Mouse (Mus musculus) cerebellum, postnatal 10 days (tissue): ENCODE results near the gene Clec3b.

Experiments
- DNase-seq, 2 experiments: peaks; one replicate each; pipeline ENCODE4 v3.0.0; 2021; ENCODE audit warnings: mixed read lengths in 2 of 2

Gene Clec3b

DNA sequence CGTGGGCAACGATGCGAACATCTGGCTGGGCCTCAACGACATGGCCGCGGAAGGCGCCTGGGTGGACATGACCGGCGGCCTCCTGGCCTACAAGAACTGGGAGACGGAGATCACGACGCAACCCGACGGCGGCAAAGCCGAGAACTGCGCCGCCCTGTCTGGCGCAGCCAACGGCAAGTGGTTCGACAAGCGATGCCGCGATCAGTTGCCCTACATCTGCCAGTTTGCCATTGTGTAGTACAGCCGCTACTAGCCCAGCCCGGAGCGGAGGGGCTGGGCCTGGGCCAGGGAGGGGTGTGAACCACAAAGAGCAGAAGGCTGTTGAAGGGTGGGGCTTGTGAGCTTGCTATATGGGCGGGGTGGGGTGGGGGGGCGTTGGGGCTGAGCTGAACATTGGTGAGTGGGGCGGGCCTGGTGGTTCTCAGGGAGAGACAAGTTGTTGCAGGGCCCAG, 6.2 kb downstream of the Clec3b start:
- peak; percentile 74 to 80 for DNase-seq

- DNase-seq = peak; percentile 49 to 68
Observed at GRCm38 (mm10) chr9:123157699-123158098, 7.0 kb downstream of the Clec3b start.

DNA sequence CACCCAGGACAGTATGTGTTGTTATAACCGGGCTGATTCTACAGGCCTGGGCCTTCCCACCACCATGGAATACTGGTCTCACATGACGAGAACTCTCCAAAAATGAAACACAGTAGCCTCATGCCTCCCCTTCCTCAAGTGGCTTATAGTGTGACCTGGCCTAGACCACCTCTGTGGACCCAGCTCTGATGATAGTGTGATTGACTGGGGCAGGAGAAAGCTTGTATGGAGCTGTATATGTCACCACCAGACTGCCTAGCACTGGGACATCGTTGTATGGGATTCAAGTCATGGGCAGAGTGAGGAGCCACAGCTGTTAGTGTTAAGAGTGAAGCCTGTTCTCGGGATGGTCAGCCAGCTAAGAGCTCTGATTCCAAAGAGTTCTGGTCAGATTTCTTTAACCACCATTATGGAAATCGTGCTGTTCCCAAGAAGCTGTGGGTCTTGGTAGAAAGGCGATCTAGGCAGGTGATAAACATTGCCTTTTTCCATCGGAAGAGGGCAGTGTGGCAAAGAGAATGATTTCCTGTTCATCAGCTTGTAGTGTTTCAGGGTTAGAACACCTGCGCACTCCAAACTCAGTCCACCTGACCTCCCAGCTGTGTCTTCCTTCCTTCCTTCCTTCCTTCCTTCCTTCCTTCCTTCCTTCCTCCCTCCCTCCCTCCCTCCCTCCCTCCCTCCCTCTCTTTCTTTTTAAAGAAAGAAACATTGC, 7.5 kb downstream of the Clec3b start:
- peak; percentile 55 to 70 for DNase-seq

DNA sequence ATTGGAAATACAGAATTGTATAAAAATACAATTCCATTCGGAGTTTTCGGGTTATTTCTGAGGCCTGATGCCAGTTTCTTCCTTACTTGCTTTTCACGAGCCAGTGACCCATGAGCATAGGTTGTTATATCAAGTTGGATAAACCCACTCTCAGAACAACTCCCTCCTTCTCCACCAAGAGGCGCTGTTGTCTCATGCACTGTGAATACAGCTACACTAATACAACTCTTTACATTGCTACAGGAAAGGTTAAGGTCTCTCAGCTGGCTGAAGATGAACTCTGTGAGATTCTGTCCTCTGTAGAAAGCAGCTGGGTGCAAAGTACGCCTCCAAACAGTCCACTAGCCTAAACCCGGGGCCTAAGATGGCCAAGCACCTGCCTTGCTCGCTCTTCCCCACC, 8.6 kb downstream of the Clec3b start:
- peak; percentile 73 to 75 for DNase-seq

DNA sequence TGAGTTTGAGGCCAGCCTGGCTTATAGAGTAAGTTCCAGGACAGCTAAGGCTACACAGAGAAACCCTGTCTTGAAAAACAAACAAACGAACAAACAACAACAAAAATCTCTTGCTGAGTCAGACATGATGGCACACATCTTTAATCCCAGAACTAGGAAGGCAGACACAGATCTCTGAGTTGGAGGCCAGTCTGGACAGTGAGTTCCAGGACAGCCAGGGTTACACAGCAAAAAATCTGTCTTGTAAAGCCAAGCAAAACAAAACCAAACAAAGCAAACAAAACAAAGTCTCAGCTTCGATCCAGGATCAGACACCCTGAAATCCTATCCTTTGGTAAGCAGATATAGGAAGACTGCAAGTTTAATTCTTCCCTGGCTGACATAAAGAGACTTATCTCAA, 11.0 kb downstream of the Clec3b start:
- DNase-seq = no peak

DNA sequence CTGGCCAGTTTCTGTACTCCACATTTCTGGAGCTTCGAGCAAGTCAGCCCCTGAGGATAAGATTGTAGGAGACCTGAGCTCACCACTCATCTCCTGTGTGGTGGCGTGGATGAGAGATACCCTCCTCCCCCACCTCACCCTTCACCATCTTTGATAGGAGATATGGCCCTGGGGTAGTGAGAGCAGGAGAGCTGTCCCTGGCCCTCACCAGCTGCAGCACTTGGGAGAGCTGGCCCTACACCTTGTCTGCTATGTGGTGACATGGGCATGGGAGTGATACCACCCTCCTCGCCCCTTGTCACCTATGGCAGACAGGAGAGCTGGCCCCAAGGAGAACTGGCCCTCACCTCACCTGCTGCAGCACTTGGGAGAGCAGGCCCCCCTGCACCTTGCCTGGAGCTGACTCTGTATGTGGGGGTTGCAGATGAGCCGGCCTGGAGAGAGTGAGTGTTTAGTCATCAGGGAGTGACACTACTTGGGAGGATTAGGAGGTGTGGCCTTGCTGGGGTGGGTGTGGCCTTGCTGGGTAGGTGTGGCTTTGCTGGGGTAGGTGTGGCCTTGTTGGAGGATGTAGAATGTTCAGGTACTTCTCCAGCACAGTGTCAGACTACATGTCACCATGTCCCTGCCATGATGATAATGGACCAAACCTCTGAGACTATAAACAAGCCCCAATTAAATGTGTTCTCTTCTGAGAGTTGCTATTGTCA, 12.4 kb downstream of the Clec3b start:
- DNase-seq = no peak

DNA sequence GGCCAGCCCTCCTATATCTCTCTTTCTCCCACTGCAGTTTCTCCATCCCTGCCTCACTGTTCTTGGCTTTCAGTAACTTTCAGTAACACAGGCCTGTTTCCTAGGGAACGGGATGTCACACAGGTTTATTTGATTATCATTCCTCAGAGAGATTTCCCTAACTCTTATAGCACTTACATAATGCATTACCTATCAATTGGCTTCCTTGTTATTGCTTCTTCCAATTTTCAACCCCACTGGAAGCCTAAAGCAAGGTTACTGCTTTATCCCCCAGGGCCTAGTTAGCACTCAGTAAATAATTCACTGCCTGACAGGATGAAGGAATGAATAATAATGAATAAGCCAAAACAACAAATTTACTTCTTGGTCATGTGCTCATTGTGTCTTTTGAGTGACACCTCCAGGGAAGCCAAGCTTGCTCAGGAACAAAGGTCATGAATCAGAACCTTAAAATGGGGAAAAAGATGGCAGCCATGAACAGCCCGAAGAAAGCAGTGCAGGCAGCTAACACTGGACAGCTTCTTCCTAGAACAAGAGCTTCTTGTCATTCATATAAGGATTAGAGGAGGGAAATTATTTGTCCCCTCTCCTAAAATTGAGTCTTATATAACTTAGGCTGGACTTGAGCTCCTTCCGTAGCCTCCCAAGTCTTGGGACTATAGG, 15.2 kb downstream of the Clec3b start:
- DNase-seq = no peak

DNA sequence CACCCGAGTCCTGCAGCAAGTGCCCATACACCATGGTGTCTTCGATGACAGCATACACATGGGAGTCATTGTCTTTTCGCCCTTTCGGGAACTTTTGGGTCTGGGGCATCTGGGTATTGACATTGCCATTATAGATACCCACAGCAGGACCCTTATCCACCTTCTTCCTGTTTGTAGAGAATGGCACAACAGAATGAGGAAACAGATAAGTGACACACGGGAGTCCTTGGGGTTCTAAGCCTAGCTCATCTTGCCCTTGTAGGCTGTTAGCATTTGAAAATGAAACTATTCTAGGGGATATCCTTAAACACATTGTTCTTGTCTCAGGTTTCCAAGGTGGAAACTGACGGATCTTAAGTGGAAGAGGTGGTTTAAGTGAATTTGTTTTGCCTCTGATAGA, 23.0 kb downstream of the Clec3b start:
- DNase-seq = no peak

- no peak for DNase-seq
Observed at GRCm38 (mm10) chr9:123174356-123174755, 23.6 kb downstream of the Clec3b start.

- DNase-seq = no peak
Observed at GRCm38 (mm10) chr9:123177380-123178048, 26.8 kb downstream of the Clec3b start.

- DNase-seq = no peak
Observed at GRCm38 (mm10) chr9:123180003-123180402, 29.3 kb downstream of the Clec3b start.

- no peak for DNase-seq
Observed at GRCm38 (mm10) chr9:123183226-123183625, 32.5 kb downstream of the Clec3b start.

GRCm38 (mm10) chr9:123185546-123185945, 34.8 kb downstream of the Clec3b start:
- peak in 1 of 2 experiments; percentile 3 for DNase-seq

- DNase-seq = no peak
Observed at GRCm38 (mm10) chr9:123186151-123186550, 35.4 kb downstream of the Clec3b start.

DNA sequence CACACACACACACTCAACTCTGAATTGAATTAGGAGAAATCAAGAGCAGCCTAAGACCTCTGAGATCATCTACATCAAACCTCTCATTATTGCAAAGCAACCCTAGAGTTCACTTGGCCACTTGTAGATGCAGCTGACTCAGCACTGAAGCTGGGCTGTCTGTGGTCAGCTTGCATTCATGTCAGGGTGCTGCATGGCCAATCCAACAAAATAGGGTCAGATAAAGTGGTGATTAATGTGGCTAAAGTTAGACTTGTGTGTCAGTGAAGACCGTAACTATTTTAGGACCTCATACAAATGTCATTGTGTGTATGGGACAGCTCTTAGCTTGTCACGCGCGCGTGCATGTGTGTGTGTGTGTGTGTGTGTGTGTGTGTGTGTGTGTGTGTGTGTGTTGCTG, 36.8 kb downstream of the Clec3b start:
- DNase-seq = no peak

- DNase-seq = no peak
Observed at GRCm38 (mm10) chr9:123188271-123188670, 37.5 kb downstream of the Clec3b start.

DNA sequence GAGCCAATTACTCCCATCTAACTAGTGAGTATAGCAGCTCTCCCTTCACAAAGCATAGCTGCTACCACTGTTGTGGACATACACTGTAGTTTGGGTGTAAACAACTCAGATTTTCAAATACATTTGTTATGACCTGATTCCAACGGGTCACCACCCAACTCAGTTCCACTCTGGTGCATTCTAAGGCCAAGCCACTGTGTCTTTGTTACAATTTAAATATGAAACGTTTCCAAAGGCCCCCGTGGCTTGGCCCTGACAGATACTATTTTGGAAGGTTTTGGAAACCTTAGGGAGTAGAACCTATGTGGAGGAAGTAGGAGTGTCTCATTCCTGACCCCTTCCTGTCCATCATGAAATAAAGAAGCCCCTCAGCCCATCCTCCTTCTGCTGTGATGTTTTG, 49.4 kb downstream of the Clec3b start:
- DNase-seq = no peak

- no peak for DNase-seq
Observed at GRCm38 (mm10) chr9:123206526-123206925, 55.8 kb downstream of the Clec3b start.

GRCm38 (mm10) chr9:123206948-123207347, 56.2 kb downstream of the Clec3b start:
- no peak for DNase-seq
